Mouse (Mus musculus) kidney, adult 10 weeks (tissue): ENCODE data around the gene Amotl2. TPM values are rescaled to one million over a fixed set of nuclear protein-coding genes. Genes with fewer than 3 reads are reported as not detected.

Experiments
- polyA plus RNA-seq: library from polyadenylated mRNA; stranded (reverse); fragments of 350-450 nt; fragmentation: Illumina TruSeq; extraction: RNeasy Lipid Tissue Mini Kit (QIAGEN cat#74804); gene quantifications from one replicate; pipeline ENCODE4 v1.2.3, GENCODE M21; 2014; ENCODE audit warnings: low read depth, low replicate concordance

Gene Amotl2
- polyA plus RNA-seq = 31.0 TPM

GRCm38 (mm10) chr9:102716481-102717163 is at the start of gene Amotl2:
Gene Amotl2 (plus strand): TSS chr9:102716672.

Other genes starting within 250 kb of the Amotl2 start
- gene Ky, start 210.9 kb upstream of the Amotl2 start, polyA plus RNA-seq = 0.08 TPM
- gene Anapc13, start 90.4 kb upstream of the Amotl2 start, polyA plus RNA-seq = 10.1 TPM
- gene Cep63, start 90.1 kb upstream of the Amotl2 start, polyA plus RNA-seq = 35.8 TPM
- gene Ryk, start 118.2 kb downstream of the Amotl2 start, polyA plus RNA-seq = 80.9 TPM